Mouse (Mus musculus) ovary, postnatal 14 days (tissue): ENCODE data around the gene Ifrd2.

Experiments used
- DNase-seq: peaks from one replicate; pipeline ENCODE4 v3.0.0; 2022; ENCODE audit warnings: low spot score

The Ifrd2 gene

DNA sequence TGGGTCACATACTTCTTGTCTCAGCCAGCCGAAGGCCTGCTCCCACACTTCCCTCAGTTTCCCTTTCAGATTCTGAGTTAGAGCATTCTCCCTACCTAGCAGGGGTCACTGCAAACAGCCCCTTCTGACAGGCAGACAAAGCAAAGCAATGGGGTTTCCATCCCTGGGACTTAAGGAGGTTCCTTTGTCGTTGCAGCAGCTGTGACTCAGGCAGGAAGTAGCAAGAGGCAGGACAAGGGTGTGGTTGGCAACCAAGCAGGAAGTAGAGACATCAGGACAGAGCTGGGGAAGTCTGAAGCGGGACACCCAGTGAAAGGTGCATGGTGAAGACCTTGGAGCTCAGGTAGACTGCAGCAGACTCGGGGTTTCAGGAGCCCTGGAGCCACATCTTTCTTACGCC lies 37.1 kb downstream of the Ifrd2 start:
- DNase-seq, result no peak

DNA sequence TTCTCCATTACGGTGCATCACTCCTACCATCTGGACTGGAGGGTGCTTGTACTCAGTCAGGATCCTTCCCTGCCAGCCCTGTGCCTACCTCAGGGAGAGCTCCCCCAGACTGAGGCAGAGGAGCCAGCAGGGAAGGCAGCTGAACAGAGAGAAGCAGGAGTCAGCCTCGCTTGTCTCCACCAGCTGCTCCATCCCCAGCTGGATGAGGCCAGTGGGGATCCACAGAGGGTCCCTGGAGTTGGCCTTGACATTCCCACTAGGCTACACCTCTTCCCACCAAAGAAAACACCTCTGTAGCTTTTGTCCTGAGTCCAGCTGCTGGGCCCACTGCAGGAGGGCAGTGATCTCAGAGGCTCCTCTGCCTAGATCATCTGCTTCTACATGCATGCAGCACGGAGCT lies 37.5 kb downstream of the Ifrd2 start:
- no peak for DNase-seq

DNA sequence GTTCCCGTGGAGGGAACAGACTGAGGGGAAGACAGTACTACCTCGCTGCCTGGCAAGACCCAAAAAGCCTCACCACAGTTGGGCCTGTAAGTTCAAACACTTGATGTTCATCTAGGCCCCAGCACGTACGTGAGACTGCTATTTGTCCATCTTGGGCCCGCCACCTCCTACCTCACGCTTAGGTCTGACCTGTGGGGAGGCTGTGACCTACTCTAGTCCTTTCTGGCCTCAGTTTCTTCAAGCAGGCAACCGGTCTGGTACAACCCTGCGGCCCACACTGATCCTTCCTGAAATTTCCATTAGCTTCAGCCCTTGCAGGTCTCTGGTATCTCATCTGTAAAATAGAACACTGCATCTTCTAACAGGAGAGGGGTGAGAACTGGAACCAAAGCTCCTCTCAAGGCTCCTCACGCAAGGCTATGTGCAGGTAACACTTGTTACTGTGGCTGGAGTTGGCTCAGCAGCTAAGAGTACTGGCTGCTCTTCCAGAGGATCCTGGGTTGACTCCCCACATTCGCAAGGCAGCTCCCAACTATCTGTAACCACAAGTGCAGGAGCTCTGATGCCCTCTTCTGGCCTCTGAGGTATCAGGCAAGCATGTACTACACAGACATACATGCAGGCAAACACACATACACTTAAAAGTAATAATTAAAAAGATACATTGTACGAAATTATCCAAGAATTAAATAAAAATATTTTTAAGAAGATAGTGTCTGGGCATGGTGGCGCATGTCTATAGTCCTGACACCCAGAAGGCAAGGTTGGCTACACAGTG lies 38.1 kb downstream of the Ifrd2 start:
- no peak for DNase-seq

DNA sequence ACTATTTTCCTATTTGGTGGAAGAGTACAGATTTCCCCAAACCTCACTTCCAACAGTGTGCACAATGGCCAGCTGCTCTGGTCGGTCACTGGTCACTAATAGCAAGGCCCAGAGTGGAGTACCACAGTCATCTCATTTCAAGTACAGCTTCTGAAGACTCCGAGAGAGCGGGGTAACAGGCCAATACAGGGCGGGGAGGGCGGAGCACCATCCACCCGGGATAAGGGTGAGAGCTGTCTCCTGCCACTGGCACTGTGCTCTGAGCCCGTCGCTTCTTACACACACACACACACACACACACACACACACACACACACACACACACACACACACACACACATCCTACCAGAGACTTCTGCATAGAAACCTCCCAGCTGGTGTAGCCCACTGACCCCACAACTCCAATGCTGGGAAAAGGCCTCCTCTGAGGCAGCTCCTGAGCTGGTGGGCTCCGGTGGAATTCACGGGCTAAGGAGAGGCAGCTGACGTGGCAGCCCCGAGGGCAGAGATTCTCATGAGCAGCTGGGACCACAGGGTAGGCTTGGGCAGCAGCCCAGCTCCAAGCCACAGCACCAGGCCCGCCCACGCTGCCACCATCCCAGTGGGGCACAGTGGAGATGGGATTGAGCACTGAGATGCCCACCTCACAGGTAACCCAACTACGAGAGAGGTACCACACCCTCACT lies 38.9 kb downstream of the Ifrd2 start:
- DNase-seq, result no peak

DNA sequence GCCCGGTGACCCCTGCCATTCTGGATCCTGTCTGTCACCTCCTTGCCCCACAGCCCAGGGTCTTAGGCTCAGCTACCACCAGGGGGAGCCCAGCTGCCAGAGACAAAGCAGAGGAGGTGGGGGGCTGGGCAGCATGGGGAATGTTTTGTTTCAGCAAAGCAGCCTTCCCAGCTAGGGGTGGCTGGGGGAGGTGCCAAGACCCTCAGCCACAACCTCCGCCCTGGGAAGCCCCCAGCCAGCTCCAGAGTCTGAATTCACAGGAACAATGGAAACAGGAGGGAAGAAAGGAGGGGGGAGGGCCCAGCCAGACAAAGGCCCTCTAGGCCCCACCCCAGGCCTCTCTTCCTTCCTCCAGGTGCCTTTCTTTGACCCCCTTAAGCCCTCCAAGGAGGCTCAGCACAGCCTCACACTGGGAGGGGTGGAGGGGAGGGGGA lies 39.4 kb downstream of the Ifrd2 start:
- peak; percentile 77 for DNase-seq

DNA sequence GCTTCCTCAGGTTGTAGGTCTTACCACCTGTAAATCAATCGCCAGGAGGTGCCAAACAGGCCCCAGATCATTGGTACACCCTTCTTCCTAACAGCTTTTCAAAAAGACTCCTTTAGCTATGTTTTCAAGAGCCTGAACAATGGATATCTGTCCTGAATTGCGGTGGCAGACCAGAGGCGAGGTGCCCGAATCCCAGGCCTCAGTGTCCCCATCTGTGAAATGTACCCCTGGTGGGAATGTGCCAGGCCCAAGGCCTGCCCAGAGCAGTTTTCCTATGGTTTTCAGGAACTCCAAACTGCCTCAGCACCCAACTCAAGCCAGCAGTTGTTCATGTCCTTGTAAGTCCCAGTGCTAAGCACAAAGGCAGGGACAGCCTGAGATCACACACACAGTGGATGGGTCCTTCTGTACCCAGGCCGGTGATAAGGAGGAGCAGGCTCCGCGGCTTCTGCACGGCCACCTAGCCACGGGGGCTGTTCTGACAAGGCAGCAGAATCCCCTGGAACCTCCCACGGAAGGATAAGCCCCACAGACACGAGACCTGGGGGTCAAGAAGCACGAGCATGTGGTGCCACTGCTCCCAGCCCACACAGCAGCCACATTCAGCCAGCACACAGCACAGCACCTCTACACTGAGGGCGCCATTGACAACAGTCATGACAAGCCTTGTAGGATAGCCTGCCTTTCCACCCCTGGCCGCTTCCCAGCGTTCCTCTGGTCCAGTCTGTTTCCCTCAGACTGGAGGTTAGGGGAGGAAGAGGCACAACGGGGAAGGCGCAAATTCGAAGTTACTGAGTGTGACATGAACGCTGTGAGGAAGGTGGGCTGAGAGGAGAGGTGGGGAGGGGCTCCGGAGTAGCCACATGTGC lies 40.2 kb downstream of the Ifrd2 start:
- DNase-seq, result no peak

DNA sequence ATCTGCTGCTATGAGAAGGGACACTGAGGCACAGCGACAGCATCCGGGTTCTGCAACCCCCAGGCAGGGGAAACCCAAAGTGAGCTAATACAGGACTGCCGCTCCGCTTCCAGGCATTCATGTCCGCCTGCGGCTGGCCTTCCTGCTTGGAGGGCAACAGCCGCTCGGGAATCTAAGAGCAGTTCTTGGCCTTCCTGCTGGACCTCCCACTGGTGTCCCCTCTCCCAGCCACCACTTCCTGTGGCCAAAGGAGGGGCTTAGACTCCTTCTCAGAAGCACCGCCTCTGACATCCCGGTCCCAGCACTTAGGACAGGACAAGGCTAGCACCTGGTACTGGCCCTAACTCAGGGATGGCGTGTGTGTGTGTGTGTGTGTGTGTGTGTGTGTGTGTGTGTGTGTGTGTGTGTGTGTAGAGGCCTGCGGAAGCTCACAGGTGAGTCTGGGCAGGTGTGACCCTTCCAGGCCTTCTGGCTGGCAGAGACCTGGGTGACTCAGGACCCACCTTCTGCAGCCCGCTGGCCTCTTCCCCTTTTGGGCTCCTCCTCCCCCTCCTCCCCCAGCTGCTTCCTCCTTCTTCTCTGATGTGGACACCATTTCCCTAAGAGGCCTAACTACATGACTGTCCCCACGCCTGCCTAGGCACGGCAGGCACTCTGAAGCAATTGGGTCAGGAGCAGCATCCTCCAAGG lies 41.4 kb downstream of the Ifrd2 start:
- DNase-seq, result no peak

DNA sequence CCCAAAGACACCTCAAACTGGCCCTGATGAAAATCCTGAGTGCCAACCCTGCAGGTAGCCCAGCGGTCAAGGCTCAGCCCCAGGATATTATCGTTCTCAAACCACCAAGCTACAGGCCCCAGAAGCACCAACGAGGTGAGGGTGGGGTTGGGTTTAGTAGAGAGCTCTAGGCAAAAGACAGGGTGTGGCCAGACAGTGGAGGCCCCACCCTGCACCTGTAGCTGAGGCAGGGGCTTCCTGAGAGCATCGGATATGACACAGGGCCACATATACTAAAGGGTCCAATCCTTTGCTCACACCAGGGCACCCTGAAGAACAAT lies 41.9 kb downstream of the Ifrd2 start:
- DNase-seq, result no peak

DNA sequence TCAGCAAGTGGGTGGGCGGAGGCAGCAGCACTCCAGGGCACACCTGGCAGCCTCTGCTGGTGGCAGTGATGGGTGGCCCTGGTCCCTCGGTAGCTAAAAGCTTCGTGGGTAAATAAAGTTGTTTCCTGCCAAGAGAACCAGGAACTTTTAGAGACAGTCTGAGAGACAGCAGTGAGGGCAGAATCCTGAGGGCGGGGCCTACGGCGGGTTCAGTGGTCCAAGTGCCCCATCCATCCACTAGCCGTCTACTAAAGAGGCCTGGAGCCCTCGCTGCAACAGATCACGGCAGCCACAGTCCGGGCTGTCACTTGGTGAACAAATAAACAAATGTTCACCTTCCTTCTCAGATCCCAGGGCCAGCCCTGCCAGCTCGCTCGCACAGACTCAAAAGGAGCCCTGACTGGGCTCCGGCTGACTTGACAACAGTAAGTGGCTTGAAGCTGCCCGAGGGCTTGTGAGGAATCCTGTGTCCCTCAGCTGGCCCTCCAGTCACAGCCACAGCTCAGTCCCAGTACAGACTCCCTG lies 42.5 kb downstream of the Ifrd2 start:
- DNase-seq, result no peak

DNA sequence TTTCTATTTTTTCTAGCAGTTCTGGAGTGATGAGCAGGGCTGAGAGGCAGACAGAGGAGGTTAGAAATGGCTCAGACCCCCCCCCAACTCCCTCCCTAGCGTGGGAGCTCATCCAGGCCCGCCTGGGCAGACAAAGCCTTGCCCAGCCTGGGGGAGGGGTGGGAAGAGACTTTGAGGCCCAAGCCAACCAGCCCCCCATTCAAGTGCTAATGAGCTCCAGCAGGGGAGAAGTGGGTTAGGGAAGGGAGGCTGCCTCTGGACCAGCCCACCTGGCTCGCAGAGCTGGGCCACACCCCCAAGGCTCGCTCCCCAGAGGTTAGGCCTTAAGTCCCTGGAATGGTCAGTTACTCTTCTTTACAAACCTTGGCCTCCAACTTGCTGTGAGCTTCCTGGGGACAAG lies 43.1 kb downstream of the Ifrd2 start:
- DNase-seq, result no peak

DNA sequence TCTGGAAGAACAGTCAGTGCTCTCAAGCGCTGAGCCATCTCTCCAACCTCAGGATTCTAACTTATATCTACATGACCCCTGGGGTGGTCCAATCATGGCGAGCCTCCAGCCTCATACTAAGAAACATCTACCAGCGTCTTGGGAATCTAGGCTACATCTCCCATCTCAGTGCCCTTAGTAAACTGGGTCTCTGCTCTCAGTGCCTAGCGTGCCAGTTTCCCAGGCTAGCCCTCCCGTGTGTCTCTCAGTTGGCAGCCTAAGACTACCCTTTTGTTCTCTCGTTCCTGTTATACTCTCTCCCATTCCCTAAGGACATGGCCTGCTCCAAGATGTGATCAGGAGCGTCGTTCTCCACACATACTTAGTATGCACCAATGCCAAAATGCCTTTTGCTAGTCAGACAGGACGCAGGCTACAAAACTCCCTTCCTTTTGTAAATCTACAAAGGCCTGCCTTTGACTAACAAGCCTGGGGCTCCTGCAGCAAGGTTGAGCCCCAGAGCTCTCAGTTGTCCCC lies 43.9 kb downstream of the Ifrd2 start:
- DNase-seq, result no peak

DNA sequence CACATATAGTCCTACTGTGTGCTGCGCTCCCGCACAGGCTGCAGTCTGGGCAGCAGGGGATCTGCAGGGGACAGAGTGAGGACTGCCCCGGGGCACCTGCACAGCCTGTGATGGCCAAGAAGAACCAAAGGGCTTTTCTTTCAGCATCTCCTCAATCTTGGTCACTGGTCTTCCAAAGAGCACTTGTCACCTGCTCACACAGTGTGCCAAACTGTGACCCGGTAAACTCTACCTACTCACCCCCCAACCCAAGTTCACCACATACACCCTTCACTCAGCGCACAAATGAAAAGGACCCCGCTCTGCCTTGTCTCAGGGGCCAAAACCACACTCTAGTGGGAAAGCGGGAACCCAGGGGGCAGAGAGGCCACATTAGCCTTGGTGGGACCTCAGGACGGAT lies 44.4 kb downstream of the Ifrd2 start:
- DNase-seq, result no peak

DNA sequence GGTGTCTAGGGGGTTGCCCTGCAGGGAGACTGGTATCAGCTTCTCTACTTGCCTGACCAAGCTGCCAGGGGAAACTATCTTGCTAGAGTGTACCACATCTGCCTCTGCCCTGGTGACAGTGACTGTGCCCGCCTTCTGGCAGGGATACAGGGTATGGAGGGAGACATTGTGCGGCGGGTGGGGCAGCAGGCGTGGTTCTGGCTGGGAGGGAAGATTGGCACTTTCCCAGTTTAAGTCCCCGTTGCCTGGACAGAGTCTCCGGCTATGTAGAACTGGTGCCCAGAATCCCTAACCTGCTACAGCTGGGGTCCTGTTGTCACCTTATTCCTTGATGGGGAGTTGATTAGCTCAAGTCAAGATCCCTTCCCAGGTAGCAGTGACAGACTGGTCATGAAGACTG lies 45.0 kb downstream of the Ifrd2 start:
- DNase-seq, result no peak

DNA sequence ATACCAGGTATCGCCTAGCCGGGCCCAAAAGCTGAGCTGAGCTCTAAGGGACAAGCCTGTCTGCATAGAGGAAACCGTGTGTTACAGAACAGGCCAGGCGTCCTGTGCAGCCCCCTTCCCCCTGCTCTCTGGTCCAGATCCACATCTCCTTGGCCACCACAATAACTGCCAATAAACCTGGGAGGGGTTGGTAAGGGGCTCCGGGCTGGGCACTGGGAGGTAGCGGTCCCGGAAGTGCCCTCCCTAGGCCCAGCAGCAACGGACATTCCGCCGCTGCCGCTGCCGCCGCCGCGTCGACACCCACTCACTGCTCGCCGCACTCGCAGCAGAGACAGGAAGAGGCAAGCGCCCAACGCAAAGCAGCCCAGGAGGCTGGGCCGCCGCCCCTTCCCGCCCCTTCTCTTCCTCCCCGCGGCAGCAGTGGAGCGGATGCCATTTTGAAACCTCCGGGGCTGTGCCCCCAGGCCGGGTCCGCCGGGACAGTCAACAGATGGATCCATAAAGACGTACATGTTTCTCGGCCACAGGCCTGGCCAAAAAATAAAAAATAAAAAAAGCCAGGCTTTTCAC lies 45.7 kb downstream of the Ifrd2 start:
- peak; percentile 69 for DNase-seq

DNA sequence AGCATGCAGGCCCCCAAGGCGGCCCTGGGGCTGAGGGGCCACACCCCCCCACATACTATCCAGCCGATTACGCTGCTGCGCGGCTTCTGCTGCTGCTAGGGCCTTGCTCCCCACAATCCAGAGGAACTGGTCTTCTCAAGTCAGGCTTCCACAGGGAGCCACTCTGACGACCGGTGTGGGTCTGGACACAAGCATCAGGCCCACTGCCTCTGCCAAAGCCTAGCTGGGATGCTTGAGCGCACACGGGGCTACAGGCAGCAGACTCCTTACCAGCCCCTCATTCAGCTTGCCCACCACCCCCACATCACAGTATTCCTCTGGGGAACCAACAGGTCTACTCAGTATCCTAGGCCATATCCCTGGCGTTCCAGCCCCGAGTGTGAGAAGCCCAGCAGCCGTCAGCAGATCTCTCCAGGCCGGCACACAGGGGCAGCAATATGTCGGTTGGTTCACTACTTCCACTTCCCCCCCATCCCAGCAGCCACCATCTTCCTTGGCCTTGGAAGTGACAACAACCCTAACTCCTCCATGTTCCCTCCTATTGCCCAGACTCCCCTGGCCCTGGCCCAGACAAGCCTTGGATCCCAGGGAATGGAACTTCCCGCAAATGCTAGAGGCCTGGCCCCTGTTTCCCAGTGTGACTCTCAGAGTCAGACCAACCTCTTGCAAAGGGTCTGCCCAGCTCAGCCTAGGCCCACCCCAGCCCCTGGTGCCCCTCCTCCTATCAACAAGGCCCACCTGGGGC lies 46.4 kb downstream of the Ifrd2 start:
- DNase-seq, result no peak

DNA sequence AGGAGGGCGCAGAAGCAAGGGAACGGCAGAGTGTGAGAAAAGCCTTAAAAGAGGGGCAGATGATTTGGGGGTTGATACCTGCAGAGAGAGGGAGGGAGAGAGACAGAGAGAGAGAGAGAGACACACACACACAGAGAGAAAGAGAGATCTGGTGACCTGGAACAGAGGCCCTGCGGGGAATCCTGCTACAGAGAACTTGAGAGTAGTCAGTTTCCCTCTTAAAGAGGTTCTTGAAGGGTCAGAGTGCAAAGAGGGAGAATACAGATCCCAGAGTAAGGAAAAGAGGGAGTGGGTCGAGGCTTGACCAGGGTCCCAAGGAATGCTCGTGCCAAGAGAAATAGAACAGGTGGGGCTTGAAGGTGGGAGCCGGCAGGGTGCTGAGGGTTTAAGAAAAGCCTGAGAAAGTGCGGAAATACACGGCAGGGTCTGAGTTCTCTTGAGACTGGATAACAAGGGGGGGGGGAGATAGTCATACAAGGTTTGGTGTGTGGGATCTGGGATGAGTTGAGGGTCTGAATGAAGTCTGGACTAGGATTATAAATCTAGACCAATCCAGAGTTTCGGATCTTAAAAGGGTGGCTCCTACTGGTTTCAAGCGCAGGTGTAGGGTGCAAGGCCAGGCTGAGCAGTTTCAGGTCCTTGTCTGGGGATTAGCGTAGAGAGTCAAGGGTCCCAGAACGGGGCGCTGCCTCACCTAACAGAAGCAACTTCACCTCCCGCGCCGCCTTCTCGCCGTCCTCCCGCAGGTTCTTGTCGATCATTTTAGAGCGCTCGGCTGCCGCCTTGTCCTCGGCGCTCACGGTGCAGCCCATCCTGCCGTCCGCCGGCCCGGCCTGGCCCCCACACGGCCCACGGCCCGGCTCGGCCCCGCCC lies 47.2 kb downstream of the Ifrd2 start:
- DNase-seq, result no peak

DNA sequence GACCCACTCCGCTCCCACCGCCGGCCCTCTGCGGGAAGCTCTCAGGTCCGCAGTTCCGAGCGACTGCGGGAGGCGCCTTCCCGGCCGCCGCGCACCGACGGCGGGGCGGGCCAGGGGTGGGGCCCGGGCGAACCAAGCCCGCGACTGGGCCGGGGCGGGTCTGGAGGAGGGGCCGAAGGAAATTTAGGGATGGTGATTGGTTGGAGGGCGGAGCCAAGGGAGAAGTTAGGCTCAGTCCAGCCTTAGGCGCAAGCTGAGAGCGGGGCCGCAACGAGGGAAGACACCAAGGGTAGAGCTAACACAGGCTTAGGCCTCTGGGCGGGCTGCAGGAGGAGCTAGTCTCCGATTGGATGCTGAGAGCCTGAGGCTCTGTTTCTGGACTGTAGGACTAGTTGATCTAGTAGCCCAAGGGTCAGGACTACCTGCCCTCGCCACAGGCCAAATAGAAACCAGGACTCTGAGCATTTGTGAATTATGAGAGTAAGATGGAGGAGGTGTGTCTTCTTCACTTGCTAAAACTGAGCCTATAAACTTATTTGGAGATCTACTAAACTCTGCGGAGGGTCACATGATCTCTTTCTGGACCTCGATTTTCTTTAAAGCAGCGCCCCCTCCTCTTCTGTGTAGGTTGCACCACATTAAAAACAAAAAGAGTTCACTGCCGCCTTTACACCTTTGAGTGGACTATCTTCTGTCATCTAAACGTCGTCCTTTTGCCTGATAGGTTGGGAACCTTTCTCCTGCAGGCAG lies 48.0 kb downstream of the Ifrd2 start, which contains the start of gene Gnai2:
Gnai2 (minus strand) TSS at position 89 of the 750 bp plus-strand sequence.
- peak; percentile 95 for DNase-seq

DNA sequence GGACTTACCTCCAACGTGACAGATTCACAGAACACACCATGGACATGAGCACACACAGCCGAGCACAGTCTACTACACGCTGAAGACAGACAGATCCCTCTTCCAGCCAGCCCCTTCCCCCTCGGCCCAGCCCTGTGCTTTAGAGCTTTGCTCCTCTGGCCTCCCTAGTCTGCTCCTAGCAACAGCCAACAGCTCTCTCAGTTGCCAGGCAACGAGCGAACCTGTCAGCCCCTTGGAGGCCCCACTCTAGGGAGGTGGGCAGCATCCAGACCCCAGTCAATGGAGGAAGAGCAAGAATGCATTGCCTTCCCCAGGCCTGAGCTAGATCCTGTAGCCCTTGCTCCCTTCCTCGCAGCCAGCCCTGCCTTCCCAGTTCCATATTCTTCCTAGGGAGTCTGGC lies 49.6 kb downstream of the Ifrd2 start:
- DNase-seq, result no peak

DNA sequence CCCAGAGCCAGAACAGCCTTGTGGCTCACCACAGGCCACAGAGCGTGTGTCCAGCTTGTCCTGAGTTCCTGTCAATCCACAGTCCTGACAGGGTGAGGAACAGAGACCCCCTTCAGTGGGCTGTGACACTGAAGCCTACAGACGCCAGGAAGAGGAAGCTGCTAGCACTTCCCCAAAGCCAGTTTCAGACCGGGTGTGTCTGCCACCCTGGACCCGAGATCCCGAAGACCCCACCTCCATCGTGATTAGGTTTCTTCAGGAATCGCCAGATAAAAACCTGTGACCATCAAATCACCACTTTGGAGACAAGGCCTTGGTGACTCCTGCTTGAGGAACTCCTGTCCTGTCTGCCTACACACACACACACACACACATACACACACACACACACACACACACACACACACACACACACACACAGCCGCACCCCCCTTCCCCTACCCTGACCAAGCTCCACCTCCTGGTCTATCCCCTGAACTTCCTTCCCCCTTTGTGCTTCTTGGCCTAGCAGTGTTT lies 52.9 kb downstream of the Ifrd2 start:
- DNase-seq, result no peak
